Mouse (Mus musculus) testis, adult 2 months (tissue): ENCODE results near the gene Mmp19. TPM values are rescaled to one million over a fixed set of nuclear protein-coding genes. Genes with fewer than 3 reads are reported as not detected.
"Not testable (repeated sequence)": the region's sequence is repeated elsewhere in the genome, so short reads cannot be mapped to it uniquely, and the experiment has no call there.

ENCODE experiments used
- H3K27ac ChIP-seq: fragments of 200-500 bp; 2 replicates; pipeline ENCODE4 v1.5.1; 2012; ENCODE audit warnings: low read depth, low read length; ENCODE audit not compliant: control insufficient read depth, insufficient read depth
- H3K27me3 ChIP-seq: fragments of 200-500 bp; 2 replicates; pipeline ENCODE4 v1.6.1; 2012; ENCODE audit warnings: mild to moderate bottlenecking, low read length, moderate library complexity; ENCODE audit not compliant: control insufficient read depth, insufficient read depth
- H3K36me3 ChIP-seq: fragments of 200-500 bp; 2 replicates; pipeline ENCODE4 v1.6.1; 2012; ENCODE audit warnings: mild to moderate bottlenecking, low read length; ENCODE audit not compliant: control insufficient read depth, insufficient read depth
- H3K4me1 ChIP-seq: fragments of 200-500 bp; 2 replicates; pipeline ENCODE4 v1.6.1; 2012; ENCODE audit warnings: low read length; ENCODE audit not compliant: control insufficient read depth, insufficient read depth
- H3K4me3 ChIP-seq: fragments of 200-500 bp; 2 replicates; pipeline ENCODE4 v1.5.1; 2012; ENCODE audit warnings: low read depth, mild to moderate bottlenecking, low read length, moderate library complexity, mixed read lengths; ENCODE audit not compliant: control insufficient read depth
- CTCF ChIP-seq: fragments of 200-500 bp; IDR thresholded peaks from 2 replicates; pipeline ENCODE4 v1.5.1; 2012; ENCODE audit warnings: low read depth, mild to moderate bottlenecking, inconsistent platforms, low read length, moderate library complexity; ENCODE audit not compliant: control insufficient read depth, insufficient read depth, insufficient replicate concordance
- POLR2A ChIP-seq: fragments of 200-500 bp; IDR thresholded peaks from 2 replicates; pipeline ENCODE4 v1.6.1; 2012; ENCODE audit warnings: low read depth, mild to moderate bottlenecking, inconsistent platforms, low read length, moderate library complexity; ENCODE audit not compliant: control insufficient read depth
- polyA plus RNA-seq: library from polyadenylated mRNA; depleted of rRNA; stranded (reverse); fragments of >200 nt; gene quantifications from 2 replicates; pipeline ENCODE4 v1.2.3, GENCODE M21; 2012

Mmp19 gene
- polyA plus RNA-seq, 1 experiment, result 1.6 TPM

DNA sequence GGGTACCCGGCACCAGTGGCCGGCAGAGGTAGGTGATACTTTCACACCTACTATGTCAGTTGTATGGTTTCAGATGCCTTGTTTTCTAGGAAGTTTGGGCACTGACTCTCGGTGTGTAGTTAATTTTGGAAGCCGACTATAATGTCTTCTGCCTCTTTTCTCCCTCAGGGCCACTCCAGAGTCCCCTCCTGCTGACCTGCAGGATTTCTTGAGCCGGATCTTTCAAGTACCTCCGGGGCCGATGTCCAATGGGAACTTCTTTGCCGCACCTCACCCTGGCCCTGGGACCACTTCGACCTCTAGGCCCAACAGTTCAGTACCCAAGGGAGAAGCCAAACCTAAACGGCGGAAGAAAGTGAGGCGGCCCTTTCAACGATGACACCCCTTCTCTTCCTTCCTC lies 26.3 kb downstream of the Mmp19 start, which contains the start of gene Sarnp:
Gene Sarnp (plus strand): TSS at position 301 of the 400 bp plus-strand sequence.
- H3K4me3 ChIP-seq, result no peak within 1 kb of the TSS
- TF ChIP-seq POLR2A, result no peak
- H3K27me3 ChIP-seq, result no peaks in the 10 kb centered on the region
- H3K4me1 ChIP-seq, result no peaks in the 10 kb centered on the region
- no peak within 1 kb of the TSS for H3K27ac ChIP-seq
- H3K36me3 ChIP-seq, result peaks cover 5% of the 10 kb centered on the region

DNA sequence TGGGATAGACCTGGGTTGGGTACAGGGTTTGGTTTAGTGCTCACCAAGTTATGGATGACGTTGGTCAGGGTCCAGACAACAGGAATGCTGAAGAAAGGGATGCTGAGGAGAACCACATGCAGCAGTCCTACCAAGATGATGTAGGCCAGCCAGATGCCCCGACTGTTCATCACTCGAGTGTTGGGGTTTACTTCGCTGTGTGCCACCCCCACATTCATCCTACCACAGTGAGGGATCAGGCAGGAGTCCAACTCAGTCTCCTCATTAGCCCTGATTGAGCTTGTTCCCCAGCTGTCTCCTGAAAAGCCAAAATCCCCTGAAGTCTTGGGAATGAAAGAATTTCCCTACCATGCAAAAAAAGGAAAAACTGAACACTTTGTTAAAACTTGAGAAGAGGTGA lies 29.5 kb downstream of the Mmp19 start:
- H3K27ac ChIP-seq, result no peak overlapping the region
- peaks cover 5% of the 10 kb centered on the region for H3K36me3 ChIP-seq
- TF ChIP-seq POLR2A (no peak), CTCF (no peak)
- H3K27me3 ChIP-seq, result no peaks in the 10 kb centered on the region
- peak overlapping the region; percentile 28 for H3K4me3 ChIP-seq
- no peaks in the 10 kb centered on the region for H3K4me1 ChIP-seq

DNA sequence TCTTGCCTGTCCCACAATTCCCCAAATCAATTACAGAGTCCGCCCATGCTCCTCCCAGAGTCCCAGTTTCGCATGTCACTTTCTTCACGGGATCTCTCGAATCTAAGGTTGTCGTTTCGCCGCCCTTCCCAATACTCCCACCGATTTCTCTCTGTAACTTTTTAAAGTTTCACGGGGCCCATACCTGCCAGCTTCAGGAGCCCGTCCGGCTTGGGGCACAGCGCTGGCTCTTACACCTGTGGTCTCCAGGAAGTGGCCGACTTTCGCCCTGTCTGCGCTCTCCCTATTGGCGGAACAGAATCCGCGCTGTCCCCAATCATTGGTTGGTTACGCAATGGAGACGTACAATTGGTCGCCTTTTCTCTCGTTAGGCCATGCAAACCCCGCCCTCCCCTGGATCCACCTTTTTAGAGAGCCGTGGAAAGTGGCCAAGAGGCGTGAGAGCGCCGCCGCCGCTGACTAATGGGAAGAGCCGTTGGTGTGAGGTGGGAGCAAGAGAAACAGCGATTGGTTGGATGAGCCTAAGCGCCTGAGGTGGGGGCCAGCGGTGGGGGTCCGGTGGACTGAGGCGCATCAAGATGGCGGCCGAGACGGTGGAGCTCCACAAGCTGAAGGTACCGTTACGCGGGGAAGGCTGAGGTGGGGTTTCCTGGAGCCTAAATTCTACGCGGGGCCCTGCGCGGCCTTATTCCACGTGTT lies 30.8 kb downstream of the Mmp19 start, which contains the start of gene Ormdl2:
Gene Ormdl2 (minus strand): TSS at position 288 of the 699 bp plus-strand sequence.
- no peaks in the 10 kb centered on the region for H3K27me3 ChIP-seq
- peak within 1 kb of the TSS; percentile 96 for H3K27ac ChIP-seq
- H3K4me3 ChIP-seq, result peak within 1 kb of the TSS; percentile 93
- TF ChIP-seq POLR2A (peak; percentile 65), CTCF (no peak)
- no peaks in the 10 kb centered on the region for H3K4me1 ChIP-seq
- H3K36me3 ChIP-seq, result peaks cover 5% of the 10 kb centered on the region

DNA sequence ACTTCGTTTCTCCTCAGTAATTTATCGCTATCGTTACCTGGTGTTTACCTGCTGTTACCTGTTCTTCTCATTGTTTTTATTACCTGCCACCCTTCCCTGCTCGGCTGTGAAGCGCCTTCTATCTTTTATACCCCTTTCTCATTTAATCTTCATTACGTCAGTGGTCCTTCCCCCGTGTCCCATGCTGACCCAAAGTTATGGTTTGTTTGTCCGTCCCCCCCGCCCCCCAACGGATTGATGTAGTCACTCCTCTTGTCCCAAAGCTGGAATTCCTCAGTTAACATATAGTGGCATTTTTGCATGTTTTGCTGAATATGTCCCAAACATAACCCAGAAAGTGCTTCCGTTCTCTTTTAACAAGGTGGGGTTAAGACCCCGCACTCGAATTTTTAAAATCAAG lies 31.4 kb downstream of the Mmp19 start:
- no peaks in the 10 kb centered on the region for H3K4me1 ChIP-seq
- peak overlapping the region; percentile 96 for H3K27ac ChIP-seq
- TF ChIP-seq CTCF (no peak), POLR2A (no peak)
- no peaks in the 10 kb centered on the region for H3K27me3 ChIP-seq
- peak overlapping the region; percentile 93 for H3K4me3 ChIP-seq
- H3K36me3 ChIP-seq, result 0 out of 2 replicates have a peak, but pooled peaks cover 1% of the 10 kb centered on the region

DNA sequence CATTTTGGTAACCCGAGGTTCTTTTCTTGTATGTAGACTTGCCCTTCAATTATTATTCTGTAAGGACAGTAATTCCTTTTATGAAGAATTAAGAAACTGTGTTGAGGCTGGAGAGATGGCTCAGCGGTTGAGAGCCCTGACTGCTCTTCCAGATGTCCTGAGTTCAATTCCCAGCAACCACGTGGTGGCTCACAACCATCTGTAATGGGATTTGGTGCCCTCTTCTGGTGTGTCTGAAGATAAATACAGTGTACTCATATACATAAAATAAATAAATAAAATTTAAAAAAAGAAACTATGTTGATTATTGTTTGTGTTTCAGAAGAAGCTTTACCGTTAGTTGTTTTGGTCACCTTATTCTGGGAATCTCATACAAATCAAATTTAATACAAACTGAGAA lies 32.4 kb downstream of the Mmp19 start:
- not testable (repeated sequence) for H3K36me3 ChIP-seq, H3K27me3 ChIP-seq, H3K4me1 ChIP-seq, H3K27ac ChIP-seq
- H3K4me3 ChIP-seq, result peak overlapping the region; percentile 93; the same call in 1 of the 2 replicates

DNA sequence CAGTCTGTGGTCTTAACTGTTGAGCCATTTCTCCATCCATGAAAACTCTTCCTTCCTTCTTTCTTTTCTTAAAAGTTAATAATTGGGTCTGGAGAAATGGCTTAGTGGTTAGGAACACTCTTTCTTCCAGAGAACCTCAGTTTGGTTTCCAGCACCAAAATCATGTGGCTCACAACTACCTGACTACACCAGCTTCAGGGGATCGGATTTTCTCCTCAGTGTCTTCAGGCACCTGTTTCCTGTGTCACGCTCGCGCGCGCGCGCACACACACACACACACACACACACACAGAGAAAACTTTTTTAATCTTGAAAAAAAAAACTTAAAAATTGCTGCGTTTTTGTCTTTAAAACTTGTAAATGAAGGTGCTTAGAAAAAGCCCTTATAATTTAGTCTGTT lies 33.1 kb downstream of the Mmp19 start:
- TF ChIP-seq POLR2A (no peak), CTCF (no peak)
- no peak overlapping the region for H3K27ac ChIP-seq
- H3K4me3 ChIP-seq, result no peak overlapping the region
- no peaks in the 10 kb centered on the region for H3K27me3 ChIP-seq
- H3K4me1 ChIP-seq, result no peaks in the 10 kb centered on the region
- H3K36me3 ChIP-seq, result no peaks in the 10 kb centered on the region

DNA sequence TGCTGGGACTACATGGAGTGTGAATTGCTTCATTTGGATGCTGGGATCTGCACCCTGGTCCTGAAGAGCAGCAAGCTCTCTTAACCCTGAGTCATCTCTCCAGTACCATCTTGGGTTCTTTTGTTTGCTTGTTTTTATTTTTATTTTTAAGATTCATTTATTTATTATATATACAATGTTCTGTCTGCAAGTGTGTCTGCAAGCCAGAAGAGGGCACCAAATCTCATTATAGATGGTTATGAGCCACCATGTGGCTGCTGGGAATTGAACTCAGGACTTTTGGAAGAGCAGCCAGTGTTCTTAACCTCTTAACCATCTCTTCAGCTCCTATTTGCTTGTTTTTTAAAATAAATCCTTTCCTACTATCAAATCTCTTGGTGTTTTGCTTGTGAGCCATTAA lies 46.7 kb downstream of the Mmp19 start:
- H3K36me3 ChIP-seq, result peaks cover 2% of the 10 kb centered on the region; the same call in 1 of the 2 replicates
- no peaks in the 10 kb centered on the region for H3K27me3 ChIP-seq
- no peak overlapping the region for H3K27ac ChIP-seq
- H3K4me1 ChIP-seq, result no peaks in the 10 kb centered on the region
- H3K4me3 ChIP-seq, result no peak overlapping the region
- TF ChIP-seq CTCF (no peak), POLR2A (no peak)
